Mouse (Mus musculus): ENCODE measurements around the gene Rapgef4.

The Rapgef4 gene

DNA sequence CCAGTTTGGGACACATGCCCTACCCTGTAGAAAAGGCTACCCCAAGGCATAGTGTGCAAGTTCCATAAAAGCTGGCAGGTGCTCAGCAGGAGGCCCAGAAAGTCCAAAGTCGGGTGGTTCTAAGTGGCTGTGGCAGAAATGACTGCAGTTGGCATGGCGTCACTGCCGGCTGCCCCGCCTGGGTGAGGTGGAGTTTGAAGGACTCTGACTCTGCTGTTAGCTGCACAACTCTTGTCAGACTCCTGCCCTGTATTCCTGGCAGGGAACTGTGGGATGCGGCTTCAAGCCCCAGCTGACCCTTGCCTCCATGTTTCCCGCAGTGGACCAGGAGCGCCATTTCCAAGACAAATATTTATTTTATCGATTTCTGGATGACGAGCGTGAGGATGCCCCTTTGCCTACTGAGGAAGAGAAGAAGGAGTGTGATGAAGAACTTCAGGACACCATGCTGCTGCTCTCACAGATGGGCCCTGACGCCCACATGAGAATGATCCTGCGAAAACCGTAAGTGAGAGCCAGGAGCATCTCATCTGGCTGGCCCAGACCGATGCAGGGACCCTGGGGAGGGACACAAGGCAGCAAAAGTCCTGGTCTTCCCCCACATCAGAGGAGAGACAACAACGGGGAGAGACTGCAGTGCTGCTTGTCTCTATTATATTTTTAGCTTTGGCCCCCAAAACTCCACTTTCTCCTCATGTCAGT, 198.7 kb downstream of the Rapgef4 start:
- no peak for DNase-seq (ENCODE audit: low spot score in 2 of 2)

DNA sequence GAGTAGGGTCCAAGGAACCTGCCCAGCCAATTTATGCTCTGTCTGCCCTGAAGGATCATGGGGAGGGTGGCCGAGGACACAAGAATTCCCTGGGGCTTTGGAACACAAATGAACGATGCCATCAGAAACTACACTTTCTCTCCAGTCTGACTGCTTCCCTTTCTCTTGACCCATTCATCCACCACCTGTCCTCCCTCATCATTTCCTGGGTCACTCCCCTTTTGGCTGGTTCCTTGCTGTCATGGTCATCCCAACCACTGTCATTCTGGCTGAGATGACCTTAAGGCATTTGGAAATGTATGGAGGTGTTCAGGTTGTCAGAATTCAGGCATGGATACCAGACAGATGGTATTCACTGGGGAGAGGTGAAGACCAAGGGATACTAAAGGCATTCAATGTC, 200.4 kb downstream of the Rapgef4 start:
- no peak for DNase-seq (ENCODE audit: low spot score in 2 of 2)

DNA sequence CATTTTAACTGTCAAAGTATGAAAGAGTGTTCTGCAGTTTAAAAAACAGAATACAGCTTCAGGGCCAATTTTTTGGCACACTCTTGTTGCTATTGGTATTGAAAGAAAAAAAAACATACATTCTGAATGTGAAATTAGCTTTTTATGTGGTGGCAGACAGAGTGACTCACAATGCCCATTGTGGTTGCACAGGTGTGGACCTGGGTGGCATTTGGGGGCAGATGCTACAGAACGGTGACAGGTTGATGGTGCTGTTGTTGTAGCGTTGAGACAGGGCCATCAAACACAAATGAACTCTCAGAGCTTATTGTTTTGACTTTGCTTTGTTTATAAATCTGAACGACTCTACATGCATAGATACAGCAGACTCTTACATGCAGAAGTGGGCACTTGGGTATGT, 202.7 kb downstream of the Rapgef4 start:
- DNase-seq (ENCODE audit: low spot score in 2 of 2), result no peak

DNA sequence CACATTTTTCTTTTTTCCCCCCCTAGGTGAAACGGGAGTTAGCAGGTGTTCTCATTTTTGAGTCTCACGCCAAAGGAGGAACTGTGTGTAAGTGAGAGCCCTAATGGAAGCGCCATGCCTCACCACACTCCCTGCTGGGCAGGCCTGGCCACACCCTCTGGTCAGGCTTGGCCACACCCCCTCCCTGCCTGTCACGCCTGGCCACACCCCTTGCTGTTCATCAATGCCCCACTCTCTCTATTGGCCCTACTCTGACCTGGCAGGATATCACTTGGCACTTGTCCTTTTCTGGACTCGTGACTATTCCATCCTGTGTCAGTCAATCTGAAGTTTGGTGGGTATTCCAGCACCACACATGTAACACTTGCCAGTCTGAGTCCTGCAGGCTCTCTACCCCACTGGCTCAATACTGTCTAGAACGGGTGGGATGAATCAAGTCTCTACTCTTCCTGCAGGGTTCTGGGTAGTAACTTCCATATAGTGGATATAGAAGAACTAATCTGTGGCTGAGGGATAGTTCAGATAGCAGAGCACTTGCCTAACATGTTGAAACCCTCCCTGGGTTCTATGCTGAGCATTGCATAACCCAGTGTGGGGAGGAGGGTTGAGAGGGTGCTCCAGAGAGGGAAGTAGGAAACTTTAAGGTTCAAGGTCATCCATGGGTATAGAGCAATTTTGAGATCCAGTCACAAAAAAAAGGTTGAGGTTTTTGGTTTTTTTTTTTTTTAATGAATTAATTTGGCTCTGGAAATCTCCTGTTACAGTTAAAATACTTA, 215.3 kb downstream of the Rapgef4 start:
- peak; percentile 50 to 74 for DNase-seq (ENCODE audit: low spot score in 2 of 2)

DNA sequence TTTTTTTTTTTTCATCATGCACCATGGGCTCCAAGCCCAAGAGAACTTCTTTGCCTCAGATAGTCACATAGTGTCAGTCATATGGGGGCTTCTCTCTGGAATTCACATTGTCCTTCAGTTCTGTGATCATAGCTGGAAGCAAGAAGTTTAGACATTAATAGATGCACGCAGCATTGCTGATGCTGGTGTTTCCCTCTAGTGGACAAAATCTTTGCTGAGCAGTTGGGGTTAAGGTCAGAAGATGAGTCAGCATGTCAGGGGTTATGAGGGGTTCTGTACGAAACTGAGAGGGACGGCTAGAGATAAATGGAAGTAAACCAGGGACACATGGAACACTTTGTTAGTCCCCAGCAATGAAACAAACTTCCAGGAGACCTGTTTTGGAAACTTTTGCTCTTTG, 216.0 kb downstream of the Rapgef4 start:
- no peak for DNase-seq (ENCODE audit: low spot score in 2 of 2)

DNA sequence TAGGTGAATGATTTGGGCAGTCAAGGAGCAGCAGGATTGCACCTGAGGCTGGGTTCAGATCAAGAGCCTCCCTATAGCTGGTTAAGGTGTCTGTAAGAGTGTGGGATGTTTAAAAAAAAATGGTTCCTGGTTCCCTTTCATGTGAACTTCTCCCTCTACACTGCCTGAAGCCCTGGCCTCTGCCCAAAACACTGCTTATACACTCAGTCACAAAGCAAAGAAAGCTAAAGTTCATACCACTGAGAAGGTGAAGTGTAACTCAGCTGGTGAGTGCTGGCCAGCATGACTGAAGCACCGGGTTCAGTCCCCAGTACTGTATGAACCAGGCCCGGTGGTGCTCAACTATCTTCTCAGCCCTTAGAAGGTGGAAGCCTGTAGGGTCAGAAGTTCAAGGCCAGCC, 218.4 kb downstream of the Rapgef4 start:
- DNase-seq (ENCODE audit: low spot score in 2 of 2), result no peak

DNA sequence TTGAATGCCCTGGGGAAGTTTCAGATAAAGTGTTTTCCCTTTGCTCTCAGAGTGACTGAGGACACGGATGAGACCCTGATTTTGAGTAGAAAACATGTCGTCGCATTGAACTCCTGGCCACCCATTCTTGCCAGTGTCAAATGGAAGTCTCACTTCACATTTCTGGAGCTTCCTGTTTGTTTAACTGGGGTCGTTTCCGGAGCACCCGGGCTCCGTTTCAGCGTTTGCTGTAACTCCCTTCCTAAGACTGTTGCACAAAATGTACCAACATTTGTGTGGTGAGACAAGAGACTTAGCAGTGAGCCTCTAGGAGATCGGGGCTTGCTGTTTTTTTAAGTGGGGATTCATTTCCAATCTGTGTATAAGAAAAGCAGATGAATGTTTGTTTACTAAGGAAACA, 220.5 kb downstream of the Rapgef4 start:
- DNase-seq (ENCODE audit: low spot score in 2 of 2), result no peak

DNA sequence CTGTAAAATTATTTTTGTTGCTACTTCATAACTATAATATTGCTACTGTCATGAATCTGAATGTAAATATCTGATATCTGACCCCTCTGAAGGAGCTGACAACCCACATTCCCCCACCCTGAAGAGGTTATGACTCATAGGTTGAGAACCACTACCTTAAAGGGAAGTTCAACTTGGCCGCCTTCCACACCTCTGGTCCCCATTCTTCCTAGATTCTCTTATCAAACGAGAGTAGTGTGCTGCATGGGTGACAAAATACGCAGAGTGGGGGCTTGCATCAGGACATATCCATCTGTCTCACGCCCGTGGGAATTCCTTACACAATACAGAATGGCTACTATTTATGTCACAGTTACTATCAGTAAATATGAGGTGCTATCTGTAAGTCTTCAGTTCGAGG, 221.2 kb downstream of the Rapgef4 start:
- no peak for DNase-seq (ENCODE audit: low spot score in 2 of 2)

DNA sequence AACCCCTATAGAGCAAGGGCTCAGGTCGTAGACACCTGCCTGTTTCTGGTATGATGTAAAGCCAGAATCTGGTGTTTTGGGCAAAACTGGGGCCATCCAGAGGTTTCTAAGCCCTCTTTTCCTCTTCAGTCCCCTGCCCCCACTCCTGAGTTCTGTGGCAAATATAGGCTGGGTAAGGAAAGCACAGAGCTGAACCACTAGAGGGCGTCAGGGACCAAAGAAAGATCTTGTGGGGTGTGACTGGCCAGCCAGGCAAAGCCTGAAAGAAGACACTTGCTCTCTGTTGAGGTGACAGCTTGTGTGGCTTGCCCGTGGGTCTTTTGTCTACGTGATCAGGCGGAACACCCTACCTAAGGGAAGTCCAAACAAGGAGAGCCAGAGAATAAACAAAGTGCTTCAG, 222.6 kb downstream of the Rapgef4 start:
- DNase-seq (ENCODE audit: low spot score in 2 of 2), result peak; percentile 61 to 82

DNA sequence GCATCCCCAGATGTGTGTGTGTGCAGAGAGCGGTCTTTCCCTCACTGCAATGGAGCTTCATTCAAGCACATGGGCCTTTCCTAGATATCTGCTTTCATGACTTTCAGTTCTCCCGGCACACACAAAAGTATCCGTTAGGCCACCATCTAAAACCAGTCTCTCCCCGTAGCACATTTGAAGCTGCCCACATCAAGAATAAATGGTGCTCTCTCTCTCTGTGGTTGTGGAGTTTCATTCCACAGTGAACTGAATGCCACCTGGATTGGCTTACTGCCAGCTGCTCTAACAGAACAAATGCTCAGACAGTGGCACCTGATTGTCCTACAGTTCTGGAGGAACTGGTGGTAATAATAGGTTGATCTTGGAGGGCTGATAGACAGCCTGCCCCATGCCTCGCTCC, 224.8 kb downstream of the Rapgef4 start:
- no peak for DNase-seq (ENCODE audit: low spot score in 2 of 2)

DNA sequence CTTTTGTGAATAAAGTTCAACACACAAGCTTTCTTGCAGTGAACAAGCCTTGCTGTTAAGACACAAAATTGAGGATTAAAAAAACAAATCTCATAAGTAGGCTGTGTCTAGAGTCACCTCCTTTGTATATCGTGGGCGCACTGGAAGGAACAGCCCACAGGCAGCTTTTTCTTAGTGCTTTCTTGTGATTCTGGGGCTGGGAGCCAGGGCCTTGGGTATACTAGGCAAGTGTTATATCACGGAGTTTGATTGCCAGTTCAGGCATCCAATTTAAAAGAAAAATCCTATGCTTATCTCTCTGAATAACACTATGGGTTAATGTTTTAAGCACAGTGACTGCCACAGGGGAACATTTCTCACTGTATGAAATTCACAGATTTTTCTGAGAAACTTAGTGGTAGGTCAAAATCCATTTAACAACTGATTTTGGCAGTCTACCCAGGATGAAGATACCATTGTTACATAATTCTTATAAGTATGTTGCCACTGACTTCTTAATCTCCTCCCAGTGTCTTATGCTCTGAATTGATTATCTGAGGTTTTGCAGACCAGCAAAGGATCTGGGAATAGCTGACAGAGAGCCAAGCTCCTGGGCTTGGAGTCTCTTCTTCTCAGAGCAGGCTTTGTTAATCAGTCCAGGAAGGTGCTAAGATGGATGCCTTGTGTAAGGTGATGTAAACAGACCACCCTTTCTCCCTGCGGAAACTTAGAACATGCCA, 225.6 kb downstream of the Rapgef4 start:
- no peak for DNase-seq (ENCODE audit: low spot score in 2 of 2)

DNA sequence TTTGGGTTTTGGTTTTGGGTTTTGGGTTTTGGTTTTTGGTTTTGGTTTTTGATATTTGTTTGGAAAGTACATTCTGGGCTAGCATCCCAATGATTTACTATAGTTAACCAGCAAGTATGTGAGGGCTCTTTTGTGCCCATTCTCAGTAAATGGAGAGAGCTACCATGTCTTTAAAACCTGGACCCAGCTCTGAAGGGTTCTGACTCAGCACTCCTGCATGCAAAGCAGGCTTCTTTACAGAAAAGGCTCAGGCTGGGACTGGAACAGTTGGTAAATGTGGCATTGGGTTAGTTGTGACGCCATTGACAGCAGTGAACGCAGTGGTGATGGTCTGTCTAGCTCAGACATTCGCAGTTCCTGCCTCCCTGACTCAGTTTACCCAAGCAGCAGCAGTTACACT, 236.3 kb downstream of the Rapgef4 start:
- DNase-seq (ENCODE audit: low spot score in 2 of 2), result no peak

DNA sequence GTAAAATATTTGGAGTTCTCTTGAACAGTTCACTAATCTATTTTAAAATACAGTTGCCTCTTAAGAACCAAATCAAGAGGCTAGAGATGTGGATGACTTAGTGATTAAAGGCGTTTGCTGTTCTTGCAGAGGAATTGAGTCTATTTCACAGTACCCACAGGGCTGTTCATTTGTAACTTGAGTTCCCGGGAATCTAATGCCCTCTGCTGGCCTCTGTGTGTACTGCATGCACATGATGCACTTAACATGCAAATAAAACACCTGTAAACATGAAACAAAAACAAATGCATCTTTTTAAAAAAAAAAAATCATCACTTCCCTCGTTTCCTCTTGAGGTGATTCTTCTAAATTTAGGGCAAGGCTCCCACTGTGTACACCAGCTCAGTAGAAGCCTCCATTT, 238.9 kb downstream of the Rapgef4 start:
- DNase-seq (ENCODE audit: low spot score in 2 of 2), result peak; percentile 44 to 77

DNA sequence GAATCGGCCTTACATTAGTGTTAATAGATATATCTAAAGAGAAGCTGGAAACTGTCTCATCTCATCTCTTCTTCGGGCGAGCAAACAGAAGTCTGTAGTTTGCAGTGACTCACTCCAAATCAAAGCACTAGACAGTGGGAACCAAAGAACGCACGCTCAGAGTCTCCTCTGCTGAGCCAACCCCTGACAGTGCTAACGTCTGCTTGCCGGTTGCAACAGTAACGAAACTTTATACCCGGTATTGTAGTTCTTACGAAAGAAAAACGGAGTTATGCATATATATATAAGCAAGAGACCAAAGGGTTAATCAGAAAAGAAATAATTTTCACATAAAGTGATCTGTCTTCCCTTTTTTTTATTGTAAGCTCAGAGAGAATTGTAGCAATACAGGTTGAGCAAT, 240.2 kb downstream of the Rapgef4 start:
- no peak for DNase-seq (ENCODE audit: low spot score in 2 of 2)

DNA sequence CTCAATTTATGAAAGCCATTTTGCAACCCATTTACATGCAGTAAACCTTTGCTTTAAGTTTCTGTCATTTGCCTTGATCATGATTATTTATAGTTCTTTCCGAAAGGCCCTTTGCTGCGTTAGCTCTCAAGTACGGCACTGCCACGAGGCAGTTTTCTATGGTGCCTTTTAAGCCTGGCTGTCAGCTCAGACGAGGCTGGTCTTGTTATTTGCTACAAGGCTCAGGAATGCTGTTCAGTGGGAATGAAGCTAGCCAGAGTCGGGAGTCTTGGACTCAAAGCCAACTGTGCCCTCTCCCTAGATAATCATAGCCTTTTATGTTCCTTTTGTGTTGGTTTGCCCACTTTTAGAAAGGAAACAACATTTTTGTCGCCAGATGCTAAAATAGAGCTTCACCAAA, 240.7 kb downstream of the Rapgef4 start:
- DNase-seq (ENCODE audit: low spot score in 2 of 2), result no peak

DNA sequence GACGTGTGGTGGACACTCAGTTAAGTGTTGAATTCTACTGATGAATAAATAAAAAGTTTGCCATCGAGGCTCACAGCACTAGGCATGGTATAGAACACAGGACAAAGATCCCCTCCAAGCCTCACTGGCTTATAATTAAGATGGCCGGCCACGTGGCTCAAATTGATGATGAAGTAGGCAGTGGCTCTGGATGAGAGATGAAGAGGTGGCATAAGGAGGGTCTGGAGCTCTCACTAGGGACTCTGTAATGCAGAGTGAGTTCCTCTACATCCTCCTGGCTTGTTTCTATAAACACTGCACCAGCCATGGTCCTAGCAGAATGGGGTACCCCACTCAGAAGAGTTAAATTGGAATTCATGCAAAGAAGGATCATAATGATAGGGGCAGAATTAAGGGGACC, 241.2 kb downstream of the Rapgef4 start:
- DNase-seq (ENCODE audit: low spot score in 2 of 2), result no peak

DNA sequence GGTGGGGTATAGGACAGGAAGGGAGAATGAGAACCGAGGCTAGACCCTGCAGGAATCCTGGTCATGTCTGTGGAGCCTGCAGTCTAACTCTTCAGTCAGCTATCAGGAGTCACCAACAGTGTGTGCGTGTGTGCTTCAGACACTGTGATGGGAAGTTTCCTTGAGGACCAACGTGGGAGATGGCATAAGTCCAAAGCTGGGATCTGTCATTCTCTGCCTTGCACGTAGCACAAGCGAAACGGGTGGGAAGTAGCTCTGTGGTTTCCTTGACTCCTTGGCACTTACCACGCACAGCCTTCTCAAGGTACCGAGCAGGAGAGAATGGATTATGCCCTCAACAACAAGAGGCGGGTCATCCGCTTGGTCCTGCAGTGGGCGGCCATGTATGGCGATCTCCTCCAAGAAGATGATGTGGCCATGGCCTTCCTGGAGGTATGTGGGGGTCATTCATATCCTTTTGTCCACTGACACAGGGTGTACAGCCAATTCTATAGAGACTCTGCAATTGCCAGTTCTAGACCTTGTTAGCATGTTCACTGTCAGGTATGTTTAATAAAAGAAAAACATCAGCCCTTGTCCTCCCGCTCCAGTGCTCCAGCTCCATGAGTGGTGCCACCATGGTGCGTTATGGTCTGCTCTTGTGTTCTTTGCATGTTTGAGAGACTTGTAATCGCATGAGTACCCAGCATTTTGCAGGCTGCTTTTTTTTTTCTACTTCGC, 241.9 kb downstream of the Rapgef4 start:
- DNase-seq (ENCODE audit: low spot score in 2 of 2), result no peak

DNA sequence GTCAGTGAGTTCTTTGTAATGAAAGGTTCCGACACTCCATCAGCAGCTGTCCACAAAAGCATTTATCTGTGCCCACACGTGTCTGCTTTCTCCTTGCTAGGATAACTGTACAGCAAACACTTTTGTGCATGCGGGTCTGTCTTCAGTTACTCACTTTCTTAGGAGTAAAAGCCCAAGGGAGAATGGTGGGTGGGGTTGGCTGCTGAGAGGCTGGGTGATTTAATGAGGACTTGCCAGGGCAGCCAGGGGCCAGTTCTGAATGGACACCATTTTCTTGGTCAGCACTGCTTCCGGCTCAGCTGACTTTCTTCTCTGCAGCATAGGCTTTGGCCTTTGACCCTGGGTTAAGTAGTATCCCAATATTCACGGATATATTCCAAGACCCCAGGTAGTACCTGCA, 242.4 kb downstream of the Rapgef4 start:
- DNase-seq (ENCODE audit: low spot score in 2 of 2), result no peak

DNA sequence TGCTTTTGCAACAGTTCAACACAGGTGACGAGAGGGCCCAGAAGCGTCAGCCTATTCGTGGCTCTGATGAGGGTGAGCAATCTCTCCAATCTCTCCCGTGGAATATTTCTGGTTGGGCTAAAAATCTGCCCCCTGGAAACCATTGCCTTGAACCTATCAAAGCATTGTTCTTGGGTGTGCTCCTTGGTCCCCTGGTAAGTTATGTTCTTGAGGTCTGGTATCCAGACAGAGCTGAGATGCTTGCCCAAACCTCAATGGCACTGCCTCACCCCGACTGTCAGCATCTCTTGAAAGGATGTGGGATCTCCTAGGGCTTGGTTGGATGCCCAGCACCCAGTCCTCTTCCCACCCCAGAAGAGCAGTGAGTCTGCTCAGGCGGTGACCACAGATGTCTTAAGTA, 245.0 kb downstream of the Rapgef4 start:
- DNase-seq (ENCODE audit: low spot score in 2 of 2), result no peak

DNA sequence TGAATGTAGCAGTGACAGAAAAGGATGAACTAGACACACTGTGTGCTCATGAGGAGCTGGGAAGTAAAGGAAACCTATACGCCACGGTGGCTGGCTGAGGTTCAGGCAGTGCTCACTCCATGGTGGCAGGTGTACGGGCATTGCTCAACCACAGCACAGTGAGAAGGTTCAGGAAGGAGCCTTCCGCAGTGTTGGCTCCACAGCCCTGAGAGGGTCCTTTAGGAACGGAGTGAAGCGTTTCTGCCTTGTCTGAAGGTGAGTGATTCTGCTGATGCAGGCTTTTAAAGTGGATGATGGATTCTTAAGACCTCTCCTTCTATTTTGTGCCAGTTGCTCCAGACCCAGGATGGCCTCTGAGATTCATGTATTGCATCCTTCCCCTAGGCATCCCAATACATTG, 246.4 kb downstream of the Rapgef4 start:
- DNase-seq (ENCODE audit: low spot score in 2 of 2), result no peak

DNA sequence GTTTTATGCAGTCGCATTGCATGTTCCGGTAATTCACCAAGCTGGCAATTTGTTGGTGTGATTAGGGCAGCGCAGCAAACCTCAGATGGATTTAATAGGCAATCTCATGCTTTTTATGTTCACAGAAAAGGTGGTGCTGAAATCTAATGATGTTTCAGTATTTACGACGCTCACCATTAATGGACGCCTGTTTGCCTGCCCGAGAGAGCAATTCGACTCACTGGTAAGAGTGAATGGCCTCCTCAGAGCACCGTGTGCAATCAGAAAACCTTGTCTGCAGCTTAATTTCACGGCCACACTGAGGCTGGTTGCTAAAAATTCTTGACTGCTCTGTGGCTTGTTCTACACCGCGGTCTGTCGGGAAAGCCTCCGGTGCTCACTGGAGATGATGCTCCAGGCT, 247.8 kb downstream of the Rapgef4 start:
- DNase-seq (ENCODE audit: low spot score in 2 of 2), result no peak

DNA sequence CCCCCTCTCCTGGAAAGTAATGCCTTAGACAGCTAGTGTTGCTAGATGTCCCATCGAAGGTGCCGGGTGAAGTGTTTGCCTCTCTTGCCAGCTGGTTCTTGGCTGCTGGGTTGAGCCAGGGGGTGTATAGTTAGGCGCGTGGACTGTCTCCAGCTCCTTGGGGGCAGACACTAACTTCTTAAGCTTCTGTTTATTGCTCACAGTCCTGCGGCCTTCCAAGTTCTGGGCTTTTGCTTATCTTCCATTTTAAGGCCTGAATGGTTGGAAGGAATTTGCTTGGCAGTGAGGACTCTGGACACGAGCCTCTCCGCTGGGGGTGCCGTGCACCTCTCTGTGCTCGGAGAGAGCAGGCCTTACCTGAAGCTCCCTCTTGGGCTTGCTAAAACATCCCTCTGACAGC, 249.5 kb downstream of the Rapgef4 start:
- no peak for DNase-seq (ENCODE audit: low spot score in 2 of 2)
